Mouse (Mus musculus) MEL (cell line): Measurements from ENCODE around the gene Ms4a6d. TPM values are rescaled to one million over a fixed set of nuclear protein-coding genes. Genes with fewer than 3 reads are reported as not detected.

ENCODE experiments used
- DNase-seq: peaks from one replicate; pipeline ENCODE4 v3.0.0; 2011; ENCODE audit warnings: low read depth, low spot score
- H3K27ac ChIP-seq: 2 replicates; pipeline ENCODE4 v1.5.1; 2012; ENCODE audit warnings: low read depth, mild to moderate bottlenecking, control low read depth, low read length, moderate library complexity; ENCODE audit not compliant: control insufficient read depth
- H3K27me3 ChIP-seq, 2 experiments: fragments of 150-350 bp in 1 of 2; sonication (generic) in 1 of 2; 2 replicates each; pipeline ENCODE4 v1.6.1; 2012; ENCODE audit warnings: low read length in 2 of 2, mild to moderate bottlenecking in 2 of 2, improper control_type of control experiment in 1 of 2, moderate library complexity in 1 of 2; ENCODE audit not compliant: insufficient read depth in 2 of 2, control insufficient read depth in 1 of 2
- H3K36me3 ChIP-seq, 2 experiments: 2 replicates each; pipeline ENCODE4 v1.6.1; 2012 to 2014; ENCODE audit warnings: low read length in 2 of 2, improper control_type of control experiment in 1 of 2, inconsistent platforms in 1 of 2, mild to moderate bottlenecking in 1 of 2; ENCODE audit not compliant: insufficient read depth in 2 of 2, control insufficient read depth in 1 of 2
- H3K4me1 ChIP-seq, 2 experiments: fragments of 150-350 bp in 1 of 2; sonication (generic) in 1 of 2; 2 replicates each; pipeline ENCODE4 v1.6.1; 2012; ENCODE audit warnings: low read length in 2 of 2, improper control_type of control experiment in 1 of 2, mild to moderate bottlenecking in 1 of 2; ENCODE audit not compliant: insufficient read depth in 2 of 2, control insufficient read depth in 1 of 2
- H3K4me3 ChIP-seq, 2 experiments: fragments of 150-350 bp in 1 of 2; sonication (generic) in 1 of 2; 2 replicates each; pipeline ENCODE4 v1.5.1; 2012; ENCODE audit warnings: low read depth in 2 of 2, low read length in 2 of 2, mild to moderate bottlenecking in 2 of 2, moderate library complexity in 2 of 2, control low read depth in 1 of 2, improper control_type of control experiment in 1 of 2; ENCODE audit not compliant: control insufficient read depth in 1 of 2, insufficient read depth in 1 of 2
- H3K79me2 ChIP-seq: 2 replicates; pipeline ENCODE4 v1.6.1; 2012; ENCODE audit warnings: mild to moderate bottlenecking, low read length, moderate library complexity; ENCODE audit not compliant: control insufficient read depth, poor library complexity, insufficient read depth
- H3K9ac ChIP-seq: 2 replicates; pipeline ENCODE4 v1.6.1; 2012; ENCODE audit warnings: low read depth, mild to moderate bottlenecking, control low read depth, low read length, moderate library complexity; ENCODE audit not compliant: control insufficient read depth, poor library complexity, severe bottlenecking
- H3K9me3 ChIP-seq: fragments of 150-350 bp; sonication (generic); replicated peaks from 2 replicates; pipeline ENCODE4 v1.6.1; 2012; ENCODE audit warnings: mild to moderate bottlenecking, low read length, improper control_type of control experiment, moderate library complexity; ENCODE audit not compliant: insufficient read depth
- CHD1 ChIP-seq: IDR thresholded peaks from 2 replicates; pipeline ENCODE4 v1.6.1; 2012; ENCODE audit warnings: low read depth, mild to moderate bottlenecking, inconsistent platforms, low read length, improper control_type of control experiment
- E2F4 ChIP-seq: IDR thresholded peaks from 2 replicates; pipeline ENCODE4 v1.6.1; 2011; ENCODE audit warnings: low read depth, low read length, improper control_type of control experiment, borderline replicate concordance
- ELF1 ChIP-seq: IDR thresholded peaks from 2 replicates; pipeline ENCODE4 v1.6.1; 2014; ENCODE audit warnings: low read depth, mild to moderate bottlenecking, inconsistent platforms, low read length, improper control_type of control experiment, moderate library complexity
- EP300 ChIP-seq, 2 experiments: IDR thresholded peaks; 2 replicates each; pipeline ENCODE4 v1.6.1; 2011; ENCODE audit warnings: improper control_type of control experiment in 2 of 2, low read length in 2 of 2, low read depth in 1 of 2, mild to moderate bottlenecking in 1 of 2
- ETS1 ChIP-seq: IDR thresholded peaks from 2 replicates; pipeline ENCODE4 v1.6.1; 2012; ENCODE audit warnings: low read depth, mild to moderate bottlenecking, inconsistent platforms, low read length, improper control_type of control experiment, moderate library complexity
- GATA1 ChIP-seq: IDR thresholded peaks from 2 replicates; pipeline ENCODE4 v1.6.1; 2011; ENCODE audit warnings: low read depth, low read length, improper control_type of control experiment
- HCFC1 ChIP-seq: IDR thresholded peaks from 2 replicates; pipeline ENCODE4 v1.6.1; 2012; ENCODE audit warnings: low read depth, mild to moderate bottlenecking, inconsistent platforms, low read length, improper control_type of control experiment, moderate library complexity
- MAFK ChIP-seq: IDR thresholded peaks from 2 replicates; pipeline ENCODE4 v1.6.1; 2011; ENCODE audit warnings: low read depth, mild to moderate bottlenecking, low read length, improper control_type of control experiment, borderline replicate concordance
- MXI1 ChIP-seq: IDR thresholded peaks from 2 replicates; pipeline ENCODE4 v1.6.1; 2011; ENCODE audit warnings: mild to moderate bottlenecking, low read depth, low read length, improper control_type of control experiment
- MYB ChIP-seq: IDR thresholded peaks from 2 replicates; pipeline ENCODE4 v1.6.1; 2011; ENCODE audit warnings: mild to moderate bottlenecking, low read depth, low read length, improper control_type of control experiment
- POLR2AphosphoS2 ChIP-seq: IDR thresholded peaks from 2 replicates; pipeline ENCODE4 v1.6.1; 2011; ENCODE audit warnings: low read length, improper control_type of control experiment
- POLR2AphosphoS5 ChIP-seq: IDR thresholded peaks from 2 replicates; pipeline ENCODE4 v1.6.1; 2012; ENCODE audit warnings: low read depth, borderline replicate concordance, mild to moderate bottlenecking, inconsistent platforms, low read length, moderate library complexity, mixed read lengths
- RCOR1 ChIP-seq: IDR thresholded peaks from 2 replicates; pipeline ENCODE4 v1.6.1; 2012; ENCODE audit warnings: low read depth, mild to moderate bottlenecking, inconsistent platforms, low read length, improper control_type of control experiment
- SIN3A ChIP-seq: IDR thresholded peaks from 2 replicates; pipeline ENCODE4 v1.6.1; 2012; ENCODE audit warnings: low read length, improper control_type of control experiment, inconsistent platforms
- TCF12 ChIP-seq: IDR thresholded peaks from 2 replicates; pipeline ENCODE4 v1.6.1; 2014; ENCODE audit warnings: low read depth, mild to moderate bottlenecking, inconsistent platforms, low read length, improper control_type of control experiment, moderate library complexity
- USF1 ChIP-seq: IDR thresholded peaks from 2 replicates; pipeline ENCODE4 v1.6.1; 2014; ENCODE audit warnings: low read depth, mild to moderate bottlenecking, inconsistent platforms, low read length, improper control_type of control experiment, moderate library complexity
- USF2 ChIP-seq, 2 experiments: IDR thresholded peaks; 2 replicates each; pipeline ENCODE4 v1.6.1; 2011 to 2012; ENCODE audit warnings: improper control_type of control experiment in 2 of 2, low read length in 2 of 2, borderline replicate concordance in 1 of 2, inconsistent platforms in 1 of 2, low read depth in 1 of 2, mild to moderate bottlenecking in 1 of 2; ENCODE audit not compliant: insufficient read depth in 1 of 2
- ZNF384 ChIP-seq: IDR thresholded peaks from 2 replicates; pipeline ENCODE4 v1.6.1; 2012; ENCODE audit warnings: low read depth, mild to moderate bottlenecking, inconsistent platforms, low read length, improper control_type of control experiment
- polyA plus RNA-seq, 2 experiments: library from polyadenylated mRNA; stranded (reverse) in 1 of 2; unstranded in 1 of 2; fragments of >175 nt in 1 of 2; fragments of >200 nt in 1 of 2; gene quantifications; 2 replicates each; pipeline versions ENCODE4 v1.2.1 to v1.2.4; 2012; ENCODE audit warnings: low replicate concordance in 2 of 2, low read depth in 1 of 2; ENCODE audit not compliant: insufficient read length in 2 of 2, insufficient read depth in 1 of 2, missing spikeins in 1 of 2
- total RNA-seq: library from RNA; depleted of rRNA; stranded (reverse); fragments of 300-350 nt; gene quantifications from 2 replicates; pipeline ENCODE4 v1.2.3, GENCODE M21; 2012

The Ms4a6d gene
- total and polyA plus RNA-seq, 3 experiments: not detected

- TF ChIP-seq ELF1 (no peak), MYB (no peak), POLR2AphosphoS5 (no peak), CHD1 (no peak), EP300 (IDR thresholded peaks at IDR 0.05; ENCODE audit: low read depth in 1 of 2, low read length in 2 of 2) (no peak), SIN3A (no peak), E2F4 (no peak)
- no peaks in the 10 kb centered on the region for H3K79me2 ChIP-seq
- no peak overlapping the region for H3K4me3 ChIP-seq
- peaks cover 10 to 21% of the 10 kb centered on the region in 2 experiments for H3K4me1 ChIP-seq
- peaks cover 0 to 38% of the 10 kb centered on the region in 2 experiments; a peak in 2 of 4 replicates for H3K36me3 ChIP-seq
- H3K27ac ChIP-seq: peak overlapping the region; percentile 18
- no peak for DNase-seq
- H3K9me3 ChIP-seq: no peaks in the 10 kb centered on the region
- H3K27me3 ChIP-seq: no peaks in the 10 kb centered on the region
- no peak overlapping the region for H3K9ac ChIP-seq
Observed at GRCm38 (mm10) chr19:11624800-11625199, 20.2 kb upstream of the Ms4a6d start.

DNA sequence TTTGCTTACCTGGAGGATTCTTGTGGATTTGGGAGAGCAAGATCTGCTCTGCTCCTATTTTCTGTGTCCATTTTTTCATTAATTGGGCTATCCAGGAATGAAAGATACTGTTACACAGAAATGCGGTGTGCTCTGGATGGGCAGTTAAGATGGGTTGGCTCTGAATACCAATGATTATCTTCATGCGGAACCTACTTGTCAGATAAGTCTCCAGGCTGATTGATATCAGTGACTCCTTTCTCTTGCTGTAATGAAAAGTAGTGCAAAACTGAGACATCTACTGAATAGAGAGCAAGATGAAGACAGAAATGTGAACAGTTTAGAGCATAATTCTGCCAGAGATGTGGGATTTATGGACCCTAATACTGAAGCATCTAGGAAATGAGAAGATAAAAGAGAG, 18.9 kb upstream of the Ms4a6d start, which contains the start of gene Ms4a2:
TSS of gene Ms4a2 (minus strand) at position 169 of the 400 bp plus-strand sequence.
- Histone ChIP-seq H3K9me3 (no peaks in the 10 kb centered on the region), H3K27ac (no peak within 1 kb of the TSS), H3K4me1 (peaks cover 14 to 21% of the 10 kb centered on the region in 2 experiments), H3K36me3 (peaks cover 0 to 34% of the 10 kb centered on the region in 2 experiments; a peak in 2 of 4 replicates), H3K4me3 (no peak within 1 kb of the TSS), H3K79me2 (no peaks in the 10 kb centered on the region), H3K9ac (no peak within 1 kb of the TSS), H3K27me3 (no peaks in the 10 kb centered on the region)
- no peak for DNase-seq
- TF ChIP-seq GATA1 (peak; percentile 65), EP300 (IDR thresholded peaks at IDR 0.05; ENCODE audit: low read depth in 1 of 2, low read length in 2 of 2) (peak in 1 of 2 experiments; percentile 18; a peak in 1 of 4 replicates), MYB (no peak)

DNA sequence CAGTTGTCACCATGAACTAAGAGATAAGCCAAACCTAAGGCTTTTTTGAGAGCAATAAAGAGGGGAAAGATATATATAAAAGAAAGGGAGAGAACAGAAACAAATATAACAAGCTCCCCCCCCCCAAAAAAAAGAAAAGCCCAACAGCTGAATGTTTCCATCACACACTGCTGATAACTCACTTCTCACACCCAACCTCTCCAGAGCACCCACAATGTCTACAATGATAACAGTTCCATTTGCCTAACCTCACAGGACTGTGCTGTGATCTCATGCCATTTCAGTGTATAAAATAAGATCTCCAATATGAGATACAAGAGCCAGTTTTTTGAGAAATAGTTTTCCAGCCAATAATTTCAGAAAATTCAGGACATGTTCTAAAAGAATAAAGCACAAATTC, 13.3 kb upstream of the Ms4a6d start:
- TF ChIP-seq RCOR1 (peak; percentile 49; the same call in 1 of the 2 replicates), TCF12 (peak; percentile 74), EP300 (IDR thresholded peaks at IDR 0.05; ENCODE audit: low read depth in 1 of 2, low read length in 2 of 2) (peak; percentile 65 to 68), MAFK (peak; percentile 49; the same call in 1 of the 2 replicates), ZNF384 (no peak), POLR2AphosphoS2 (no peak), USF1 (no peak), MXI1 (no peak), HCFC1 (no peak), GATA1 (peak; percentile 60), ETS1 (peak; percentile 93), SIN3A (peak; percentile 43; the same call in 1 of the 2 replicates), ELF1 (no peak), USF2 (IDR thresholded peaks at IDR 0.05; ENCODE audit: borderline replicate concordance in 1 of 2, insufficient read depth in 1 of 2, low read depth in 1 of 2, low read length in 2 of 2) (no peak)
- Histone ChIP-seq H3K9me3 (no peaks in the 10 kb centered on the region), H3K4me1 (peaks cover 20 to 24% of the 10 kb centered on the region in 2 experiments), H3K79me2 (no peaks in the 10 kb centered on the region), H3K9ac (no peak overlapping the region), H3K36me3 (peaks cover 0 to 35% of the 10 kb centered on the region in 2 experiments; a peak in 2 of 4 replicates), H3K27ac (peak overlapping the region; percentile 43; the same call in 1 of the 2 replicates), H3K4me3 (no peak overlapping the region), H3K27me3 (no peaks in the 10 kb centered on the region)
- DNase-seq: peak; percentile 59
